16 mouse cellular contexts compared by ENCODE assay signal in the genomic region with DNA sequence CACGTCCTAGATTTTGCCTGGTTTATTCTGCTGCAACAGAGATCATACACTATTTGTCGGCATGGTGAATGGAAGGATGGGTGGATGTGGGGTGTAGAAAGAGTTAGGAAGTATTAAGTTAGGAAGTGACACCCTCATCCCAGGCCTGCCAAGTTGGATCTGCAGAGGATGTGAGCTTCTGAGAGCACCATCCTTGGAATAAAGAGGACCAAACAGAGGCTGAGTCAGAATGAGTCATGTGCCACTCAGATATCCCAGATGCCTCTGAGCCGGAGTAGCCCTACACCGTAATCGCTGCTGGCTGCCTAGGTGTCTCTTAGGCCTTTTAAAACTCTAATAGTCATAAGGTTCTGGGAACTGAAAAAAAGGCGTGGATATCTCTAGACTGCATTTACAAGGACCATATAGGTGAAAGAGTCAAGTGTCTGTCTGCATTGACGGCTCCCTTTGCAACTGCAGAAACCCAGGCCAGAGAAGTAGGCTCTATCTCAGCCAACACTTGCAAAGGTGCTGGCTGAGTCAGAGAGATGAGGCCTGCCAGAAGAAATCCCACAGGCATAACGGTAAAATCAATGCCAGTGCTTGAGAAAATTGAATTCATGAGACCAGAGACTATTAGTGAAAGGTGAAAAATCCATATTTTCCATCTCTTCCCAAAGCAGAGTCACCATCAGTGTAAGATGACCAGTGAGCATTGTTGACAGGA.
DNase-seq lines count a peak whose midpoint lies in the region; ATAC-seq and TF ChIP-seq lines count a peak whose summit lies in the region.
"Had no signal": no experiment of that assay in that cellular context is flagged by ENCODE, and none has a peak within 500 bp of the region (broad histone marks: within the 10 kb centered on the region; RNA-seq: fewer than 3 reads in every experiment).

No protein-coding gene starts in this region.

- no peak overlapping the region for H3K9ac ChIP-seq in lung, postnatal 0 days (replicated peaks; ENCODE audit: low read depth)
- no peak overlapping the region for H3K9ac ChIP-seq in hindbrain, embryonic 11.5 days (ENCODE audit: low read depth, low read length)
- H3K9ac ChIP-seq: intestine, embryonic 15.5 days had no signal

- WGBS in lung, postnatal 0 days: 76% methylated on average over 8 of the region's 8 CpGs
- 89% methylated on average over 8 of the region's 8 CpGs for WGBS in hindbrain, embryonic 11.5 days

- TF ChIP-seq EP300 in lung, postnatal 0 days (IDR thresholded peaks at IDR 0.05): no peak

- no peaks in the 10 kb centered on the region for H3K9me3 ChIP-seq in lung, postnatal 0 days (ENCODE audit: low read length)
- H3K9me3 ChIP-seq in hindbrain, embryonic 11.5 days (ENCODE audit: control insufficient read depth, low read length): no peaks in the 10 kb centered on the region
- H3K9me3 ChIP-seq: heart, embryonic 10.5 days; intestine, embryonic 15.5 days; midbrain, embryonic 10.5 days had no signal

- peak overlapping the region; percentile 31; the same call in 1 of the 2 replicates for H3K27ac ChIP-seq in embryonic fibroblast, embryonic 13.5 days (ENCODE audit: insufficient read depth, low read length)
- H3K27ac ChIP-seq in lung, postnatal 0 days (ENCODE audit: low read length): no peak overlapping the region
- H3K27ac ChIP-seq in hindbrain, embryonic 11.5 days (ENCODE audit: low read depth, low read length): no peak overlapping the region
- H3K27ac ChIP-seq: intestine, embryonic 15.5 days; midbrain, embryonic 10.5 days had no signal

- no peak for ATAC-seq in lung, postnatal 0 days
- ATAC-seq in hindbrain, embryonic 11.5 days (ENCODE audit: low FRiP score): no peak
- ATAC-seq: intestine, embryonic 15.5 days had no signal

- H3K4me3 ChIP-seq in embryonic fibroblast, embryonic 13.5 days (ENCODE audit: insufficient read depth, low read length): no peak overlapping the region
- H3K4me3 ChIP-seq in lung, postnatal 0 days (ENCODE audit: low read depth, low read length): no peak overlapping the region
- no peak overlapping the region for H3K4me3 ChIP-seq in hindbrain, embryonic 11.5 days (ENCODE audit: low read depth, low read length)
- H3K4me3 ChIP-seq: heart, embryonic 10.5 days; intestine, embryonic 15.5 days; midbrain, embryonic 10.5 days had no signal

- H3K27me3 ChIP-seq in lung, postnatal 0 days (replicated peaks; ENCODE audit: insufficient read depth, low read length): no peaks in the 10 kb centered on the region
- H3K27me3 ChIP-seq in hindbrain, embryonic 11.5 days (ENCODE audit: control insufficient read depth, insufficient read depth, low read length): no peaks in the 10 kb centered on the region
- H3K27me3 ChIP-seq: intestine, embryonic 15.5 days had no signal

- no peaks in the 10 kb centered on the region for H3K36me3 ChIP-seq in lung, postnatal 0 days (ENCODE audit: insufficient read depth, low read length)
- H3K36me3 ChIP-seq in hindbrain, embryonic 11.5 days (ENCODE audit: control insufficient read depth, insufficient read depth, low read length): no peaks in the 10 kb centered on the region
- H3K36me3 ChIP-seq: heart, embryonic 10.5 days; intestine, embryonic 15.5 days; midbrain, embryonic 10.5 days had no signal

- H3K4me2 ChIP-seq in lung, postnatal 0 days (replicated peaks; ENCODE audit: low read depth, low read length): no peak overlapping the region
- H3K4me2 ChIP-seq in hindbrain, embryonic 11.5 days (replicated peaks; ENCODE audit: low read depth, low read length): no peak overlapping the region
- H3K4me2 ChIP-seq: intestine, embryonic 15.5 days; liver, embryonic 11.5 days had no signal

- peak; percentile 49 to 71 for DNase-seq in adrenal gland, adult (ENCODE audit: inconsistent age in 2 of 2, low spot score in 1 of 2)
- no peak for DNase-seq in adrenal gland, postnatal 4 days (ENCODE audit: low spot score in 2 of 2)
- peak; percentile 41 to 60 for DNase-seq in right cerebral cortex, adult 2 months (ENCODE audit: low spot score in 2 of 2)
- no peak for DNase-seq in right cerebral cortex, postnatal 10 days (ENCODE audit: low spot score in 2 of 2)
- no peak for DNase-seq in lung, postnatal 0 days (ENCODE audit: low spot score)
- DNase-seq in lung, adult 18-20 months: no peak
- DNase-seq in hindbrain, embryonic 11.5 days (ENCODE audit: low spot score): no peak
- DNase-seq: cerebellum, adult 9-11 months; kidney, postnatal 10 days; lung, postnatal 14 days; thymus, postnatal 14 days had no signal

- no peak for TF ChIP-seq POLR2A in embryonic fibroblast, embryonic 13.5 days (IDR thresholded peaks at IDR 0.05; ENCODE audit: low read depth, low read length)

- TF ChIP-seq CTCF in embryonic fibroblast, embryonic 13.5 days (IDR thresholded peaks at IDR 0.05; ENCODE audit: borderline replicate concordance, insufficient read depth, low read length): no peak
- TF ChIP-seq CTCF in lung, postnatal 0 days (IDR thresholded peaks at IDR 0.05): no peak

- H3K4me1 ChIP-seq in embryonic fibroblast, embryonic 13.5 days (ENCODE audit: control insufficient read depth, insufficient read depth, low read length): peaks cover 11% of the 10 kb centered on the region; the same call in 1 of the 2 replicates
- H3K4me1 ChIP-seq in lung, postnatal 0 days (ENCODE audit: insufficient read depth, low read depth, low read length): peaks cover 2% of the 10 kb centered on the region; the same call in 1 of the 2 replicates
- peaks cover under 1% of the 10 kb centered on the region; the same call in 1 of the 2 replicates for H3K4me1 ChIP-seq in hindbrain, embryonic 11.5 days (replicated peaks; ENCODE audit: control insufficient read depth, insufficient read depth, low read length)

Comparison
In these comparisons a context has a peak if more than half of its experiments do, and no peak if none do; other contexts are left out.
1. DNase-seq: peak in adrenal gland, adult (2 of 2) and right cerebral cortex, adult 2 months (2 of 2); none in adrenal gland, postnatal 4 days (0 of 2), right cerebral cortex, postnatal 10 days (0 of 2), lung, postnatal 0 days (single experiment), lung, adult 18-20 months (0 of 2) and hindbrain, embryonic 11.5 days (single experiment).